Mouse (Mus musculus) lung, embryonic 14.5 days (tissue): ENCODE data around the gene Gmip. TPM values are rescaled to one million over a fixed set of nuclear protein-coding genes. Genes with fewer than 3 reads are reported as not detected.

ENCODE experiments used
- ATAC-seq: fragments of 200-750 bp; cut with Nextera tagmentation; 2 replicates; pipeline ENCODE4 v1.8.0; 2017; ENCODE audit warnings: mild to moderate bottlenecking, moderate TSS enrichment, moderate library complexity; ENCODE audit not compliant: insufficient read depth
- DNase-seq: peaks from one replicate; pipeline ENCODE4 v3.0.0-alpha.2; 2015
- H3K27ac ChIP-seq: fragments of 300-500 bp; sonication (generic); 2 replicates; pipeline ENCODE4 v1.5.1; 2014; ENCODE audit warnings: low read depth, mild to moderate bottlenecking, moderate library complexity
- H3K27me3 ChIP-seq: fragments of 300-500 bp; sonication (generic); 2 replicates; pipeline ENCODE4 v1.6.1; 2014; ENCODE audit warnings: low read length, control low read depth; ENCODE audit not compliant: insufficient read depth
- H3K36me3 ChIP-seq: fragments of 300-500 bp; sonication (generic); 2 replicates; pipeline ENCODE4 v1.6.1; 2014; ENCODE audit warnings: control low read depth; ENCODE audit not compliant: insufficient read depth
- H3K4me1 ChIP-seq: fragments of 300-500 bp; sonication (generic); 2 replicates; pipeline ENCODE4 v1.6.1; 2014; ENCODE audit warnings: antibody characterized with exemption, control low read depth; ENCODE audit not compliant: insufficient read depth
- H3K4me2 ChIP-seq: fragments of 300-500 bp; sonication (generic); 2 replicates; pipeline ENCODE4 v1.6.1; 2014; ENCODE audit warnings: mild to moderate bottlenecking
- H3K4me3 ChIP-seq: fragments of 300-500 bp; sonication (generic); 2 replicates; pipeline ENCODE4 v1.5.1; 2014; ENCODE audit warnings: low read depth, low read length
- H3K9ac ChIP-seq: fragments of 300-500 bp; sonication (generic); 2 replicates; pipeline ENCODE4 v1.6.1; 2014
- H3K9me3 ChIP-seq: fragments of 300-500 bp; sonication (generic); 2 replicates; pipeline ENCODE4 v1.6.1; 2016; ENCODE audit warnings: low read depth, low read length, control low read depth
- CTCF ChIP-seq: IDR thresholded peaks from 2 replicates; pipeline ENCODE4 v1.5.1; 2016; ENCODE audit warnings: antibody characterized with exemption, low read depth
- WGBS: fragments of 180-500 bp; shearing (Covaris S2); extraction: QIAGEN DNeasy Blood & Tissue Kit; methylation state at CpG from one replicate; pipeline ENCODE4 v1.1.7; 2014; 5-methylcytosine and 5-hydroxymethylcytosine counted together
- polyA plus RNA-seq: library from polyadenylated mRNA; unstranded; fragments of >200 nt; fragmentation: Nextera tagmentation; extraction: Ambion mirVana; gene quantifications from 2 replicates; pipeline ENCODE4 v1.2.1, GENCODE M21; 2014

Gene Gmip
- polyA plus RNA-seq, 1 experiment from 2014 or later, result 8.8 TPM

- DNase-seq, result no peak
- no peak for TF ChIP-seq CTCF
Observed at GRCm38 (mm10) chr8:69789105-69789504, 19.4 kb upstream of the Gmip start.

GRCm38 (mm10) chr8:69789731-69790130, 18.7 kb upstream of the Gmip start:
- no peaks in the 10 kb centered on the region for H3K9me3 ChIP-seq
- H3K4me3 ChIP-seq, result no peak overlapping the region
- H3K27me3 ChIP-seq, result no peaks in the 10 kb centered on the region
- H3K27ac ChIP-seq, result no peak overlapping the region
- peaks cover 16% of the 10 kb centered on the region for H3K36me3 ChIP-seq
- peak overlapping the region; percentile 84 for H3K4me2 ChIP-seq
- 64% methylated on average over 5 of the region's 5 CpGs for WGBS
- ATAC-seq (no peak), DNase-seq (no peak)
- peaks cover 9% of the 10 kb centered on the region; the same call in 1 of the 2 replicates for H3K4me1 ChIP-seq
- H3K9ac ChIP-seq, result no peak overlapping the region
- TF ChIP-seq CTCF, result no peak

More at GRCm38 (mm10) chr8:69789105-69789504, 19.4 kb upstream of the Gmip start:
- H3K27ac ChIP-seq, result no peak overlapping the region
- H3K4me1 ChIP-seq, result peaks cover 9% of the 10 kb centered on the region; the same call in 1 of the 2 replicates
- no peak for ATAC-seq
- H3K9ac ChIP-seq, result no peak overlapping the region
- no peak overlapping the region for H3K4me3 ChIP-seq
- H3K27me3 ChIP-seq, result no peaks in the 10 kb centered on the region
- 88% methylated on average over 5 of the region's 5 CpGs for WGBS
- no peaks in the 10 kb centered on the region for H3K9me3 ChIP-seq
- H3K4me2 ChIP-seq, result no peak overlapping the region
- H3K36me3 ChIP-seq, result peaks cover 11% of the 10 kb centered on the region

GRCm38 (mm10) chr8:69790364-69790763, 18.1 kb upstream of the Gmip start:
- peak overlapping the region; percentile 84 for H3K4me2 ChIP-seq
- no peaks in the 10 kb centered on the region for H3K27me3 ChIP-seq
- H3K9ac ChIP-seq, result peak overlapping the region; percentile 92
- WGBS, result 27% methylated on average over 11 of the region's 11 CpGs
- no peak overlapping the region for H3K27ac ChIP-seq
- DNase-seq (peak; percentile 38), ATAC-seq (peak; percentile 9; the same call in 1 of the 2 replicates)
- peaks cover 9% of the 10 kb centered on the region; the same call in 1 of the 2 replicates for H3K4me1 ChIP-seq
- no peaks in the 10 kb centered on the region for H3K9me3 ChIP-seq
- peaks cover 23% of the 10 kb centered on the region for H3K36me3 ChIP-seq
- TF ChIP-seq CTCF, result no peak
- peak overlapping the region; percentile 100 for H3K4me3 ChIP-seq

GRCm38 (mm10) chr8:69790773-69791367, 17.6 kb upstream of the Gmip start, which contains the start of the genes Atp13a1 and Zfp866:
Gene Atp13a1, plus strand, starts transcription at chr8:69791163.
Gene Zfp866, minus strand, starts transcription at chr8:69791178.
- H3K9me3 ChIP-seq, result no peaks in the 10 kb centered on the region
- no peaks in the 10 kb centered on the region for H3K27me3 ChIP-seq
- H3K9ac ChIP-seq, result peak within 1 kb of the TSS; percentile 92
- no peak for TF ChIP-seq CTCF
- under 1% methylated on average over 38 of the region's 38 CpGs for WGBS
- H3K27ac ChIP-seq, result peak within 1 kb of the TSS; percentile 86
- DNase-seq (peak; percentile 94), ATAC-seq (peak; percentile 96)
- H3K4me3 ChIP-seq, result peak within 1 kb of the TSS; percentile 100
- H3K4me1 ChIP-seq, result peaks cover 9% of the 10 kb centered on the region; the same call in 1 of the 2 replicates
- peak within 1 kb of the TSS; percentile 84 for H3K4me2 ChIP-seq
- peaks cover 28% of the 10 kb centered on the region for H3K36me3 ChIP-seq

GRCm38 (mm10) chr8:69791415-69792068, 16.9 kb upstream of the Gmip start:
- DNase-seq (peak; percentile 50), ATAC-seq (peak; percentile 61)
- Histone ChIP-seq H3K36me3 (peaks cover 34% of the 10 kb centered on the region), H3K27me3 (no peaks in the 10 kb centered on the region), H3K4me1 (peaks cover 9% of the 10 kb centered on the region; the same call in 1 of the 2 replicates), H3K27ac (peak overlapping the region; percentile 86), H3K9ac (peak overlapping the region; percentile 92), H3K9me3 (no peaks in the 10 kb centered on the region), H3K4me2 (peak overlapping the region; percentile 84), H3K4me3 (peak overlapping the region; percentile 100)
- TF ChIP-seq CTCF, result no peak
- WGBS, result under 1% methylated on average over 48 of the region's 48 CpGs

- H3K9ac ChIP-seq, result no peak overlapping the region
- TF ChIP-seq CTCF, result no peak
- H3K4me2 ChIP-seq, result no peak overlapping the region
- H3K9me3 ChIP-seq, result no peaks in the 10 kb centered on the region
- ATAC-seq, result no peak
- H3K4me3 ChIP-seq, result no peak overlapping the region
- H3K4me1 ChIP-seq, result peaks cover 9% of the 10 kb centered on the region; the same call in 1 of the 2 replicates
- no peak overlapping the region for H3K27ac ChIP-seq
- WGBS, result 87% methylated on average over 4 of the region's 4 CpGs
- H3K27me3 ChIP-seq, result no peaks in the 10 kb centered on the region
- H3K36me3 ChIP-seq, result peaks cover 56% of the 10 kb centered on the region
- DNase-seq, result no peak
Observed at GRCm38 (mm10) chr8:69793666-69794065, 14.8 kb upstream of the Gmip start.

GRCm38 (mm10) chr8:69794096-69794495, 14.4 kb upstream of the Gmip start:
- TF ChIP-seq CTCF, result no peak
- Histone ChIP-seq H3K36me3 (peaks cover 60% of the 10 kb centered on the region), H3K27me3 (no peaks in the 10 kb centered on the region), H3K27ac (no peak overlapping the region), H3K4me3 (no peak overlapping the region), H3K9me3 (no peaks in the 10 kb centered on the region), H3K4me2 (no peak overlapping the region), H3K9ac (no peak overlapping the region), H3K4me1 (peaks cover 9% of the 10 kb centered on the region; the same call in 1 of the 2 replicates)
- 94% methylated on average over 3 of the region's 3 CpGs for WGBS
- ATAC-seq (no peak), DNase-seq (no peak)
